Mouse (Mus musculus) intestine, embryonic 15.5 days (tissue): Measurements from ENCODE around the gene 1700020L24Rik. TPM values are rescaled to one million over a fixed set of nuclear protein-coding genes. Genes with fewer than 3 reads are reported as not detected.

Experiments
- ATAC-seq: fragments of 200-750 bp; cut with Nextera tagmentation; 2 replicates; pipeline ENCODE4 v1.8.0; 2017; ENCODE audit warnings: moderate TSS enrichment, moderate library complexity
- H3K27ac ChIP-seq: fragments of 300-500 bp; sonication (generic); 2 replicates; pipeline ENCODE4 v1.5.1; 2015; ENCODE audit warnings: mild to moderate bottlenecking, inconsistent platforms
- H3K27me3 ChIP-seq: fragments of 300-500 bp; sonication (generic); replicated peaks from 2 replicates; pipeline ENCODE4 v1.6.1; 2015; ENCODE audit warnings: inconsistent platforms
- H3K36me3 ChIP-seq: fragments of 300-500 bp; sonication (generic); 2 replicates; pipeline ENCODE4 v1.6.1; 2015; ENCODE audit warnings: inconsistent platforms
- H3K4me1 ChIP-seq: fragments of 300-500 bp; sonication (generic); replicated peaks from 2 replicates; pipeline ENCODE4 v1.6.1; 2015; ENCODE audit warnings: inconsistent platforms
- H3K4me2 ChIP-seq: fragments of 300-500 bp; sonication (generic); replicated peaks from 2 replicates; pipeline ENCODE4 v1.6.1; 2015; ENCODE audit warnings: mild to moderate bottlenecking, inconsistent platforms
- H3K4me3 ChIP-seq: fragments of 300-500 bp; sonication (generic); replicated peaks from 2 replicates; pipeline ENCODE4 v1.5.1; 2015; ENCODE audit warnings: inconsistent platforms
- H3K9ac ChIP-seq: fragments of 300-500 bp; sonication (generic); 2 replicates; pipeline ENCODE4 v1.6.1; 2015; ENCODE audit warnings: inconsistent platforms
- H3K9me3 ChIP-seq: fragments of 300-500 bp; sonication (generic); 2 replicates; pipeline ENCODE4 v1.6.1; 2016; ENCODE audit warnings: inconsistent platforms
- WGBS: fragments of 180-500 bp; shearing (Covaris S2); methylation state at CpG from one replicate; pipeline ENCODE4 v1.1.7; 2015; 5-methylcytosine and 5-hydroxymethylcytosine counted together
- polyA plus RNA-seq: library from polyadenylated mRNA; unstranded; fragments of >200 nt; fragmentation: Nextera tagmentation; extraction: Ambion mirVana; gene quantifications from 2 replicates; pipeline ENCODE4 v1.2.1, GENCODE M21; 2015

The 1700020L24Rik gene
- polyA plus RNA-seq, 1 experiment from 2014 or later: 0.87 TPM

DNA sequence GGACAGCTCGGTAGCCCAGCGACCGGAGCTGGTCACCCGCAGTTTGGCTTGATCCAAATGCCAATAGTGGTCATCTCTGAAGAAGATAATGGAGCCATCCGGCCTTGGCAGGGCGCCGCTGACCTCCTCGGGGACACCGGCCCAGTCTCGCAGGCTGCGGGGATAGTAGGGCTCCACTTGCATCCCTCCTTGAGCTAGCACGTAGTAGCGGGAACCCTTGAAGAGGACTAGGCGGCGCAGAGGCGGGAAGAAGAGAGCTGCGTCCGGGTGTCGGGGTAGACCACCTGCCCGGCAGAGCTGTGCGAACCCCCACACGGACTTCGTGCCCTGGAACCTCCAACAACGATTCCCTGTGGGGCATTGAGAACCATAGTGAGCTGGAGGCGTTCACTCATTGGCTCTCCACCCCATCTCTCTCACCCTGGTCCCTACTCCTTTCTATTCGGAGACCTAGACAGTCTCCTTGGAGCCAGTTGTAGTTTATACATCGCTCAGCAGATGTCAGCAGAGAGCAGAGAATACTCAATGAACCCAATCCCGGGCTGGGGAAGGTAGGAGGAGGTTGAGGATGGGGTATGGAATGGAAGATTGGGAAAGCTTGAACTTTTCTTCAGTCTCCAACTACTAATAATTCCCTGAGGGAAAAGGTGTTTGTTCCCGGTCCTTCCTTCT lies 5.3 kb downstream of the 1700020L24Rik start:
- no peak; the same call in 1 of the 2 replicates for ATAC-seq
- H3K27ac ChIP-seq: no peak overlapping the region
- H3K4me3 ChIP-seq: 0 out of 2 replicates have a peak overlapping the region, but pooled peaks have one; percentile 20
- peaks cover 30% of the 10 kb centered on the region for H3K4me1 ChIP-seq
- 14% methylated on average over 29 of the region's 29 CpGs for WGBS
- H3K9me3 ChIP-seq: no peaks in the 10 kb centered on the region
- no peaks in the 10 kb centered on the region for H3K36me3 ChIP-seq
- peaks cover 36% of the 10 kb centered on the region for H3K27me3 ChIP-seq
- peak overlapping the region; percentile 49 for H3K4me2 ChIP-seq
- H3K9ac ChIP-seq: no peak overlapping the region

DNA sequence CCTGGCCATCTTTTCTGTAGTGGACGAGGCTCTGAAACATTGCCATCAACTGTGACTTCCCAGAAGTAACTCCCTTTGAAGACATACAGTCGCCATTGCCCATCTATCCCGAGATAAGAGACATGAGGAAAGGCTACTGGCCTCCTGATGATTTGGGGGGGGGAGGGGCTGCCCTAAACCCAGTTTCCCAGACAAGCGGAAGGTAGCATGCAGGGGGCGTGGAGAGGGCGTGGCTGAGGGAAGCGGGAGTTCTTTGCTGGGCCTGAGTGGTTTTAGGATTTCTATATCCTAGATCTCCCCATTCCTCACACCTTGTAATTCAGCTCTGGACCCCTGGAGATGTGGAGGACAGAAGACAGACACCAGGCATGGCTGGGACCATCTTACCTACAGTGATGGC lies 6.3 kb downstream of the 1700020L24Rik start:
- Histone ChIP-seq H3K4me2 (peak overlapping the region; percentile 4; the same call in 1 of the 2 replicates), H3K27ac (no peak overlapping the region), H3K9me3 (no peaks in the 10 kb centered on the region), H3K4me3 (no peak overlapping the region), H3K4me1 (peaks cover 38% of the 10 kb centered on the region), H3K27me3 (peaks cover 36% of the 10 kb centered on the region), H3K36me3 (no peaks in the 10 kb centered on the region), H3K9ac (no peak overlapping the region)
- ATAC-seq: no peak
- 11% methylated on average over 7 of the region's 7 CpGs for WGBS

DNA sequence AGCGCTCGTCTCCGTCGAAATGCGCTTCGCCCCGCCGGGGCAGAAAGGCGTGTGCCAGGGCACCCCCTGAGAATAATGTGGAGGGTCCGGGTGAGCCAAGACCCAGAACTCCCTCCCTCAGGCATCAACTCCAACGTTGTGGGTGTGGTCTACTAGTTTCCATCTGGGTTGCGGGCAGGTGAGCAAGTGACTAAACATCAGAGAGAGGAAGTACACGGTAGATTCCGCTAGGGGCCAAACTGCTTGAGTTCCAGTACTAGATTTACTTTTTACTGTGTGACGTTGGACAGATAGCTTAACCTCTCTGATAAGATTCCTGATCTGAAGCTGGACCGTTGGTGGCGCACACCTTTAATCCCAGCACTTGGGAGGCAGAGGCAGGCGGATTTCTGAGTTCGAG lies 7.5 kb downstream of the 1700020L24Rik start:
- Histone ChIP-seq H3K9ac (peak overlapping the region; percentile 20; the same call in 1 of the 2 replicates), H3K4me3 (peak overlapping the region; percentile 27), H3K4me2 (peak overlapping the region; percentile 58), H3K4me1 (peaks cover 39% of the 10 kb centered on the region), H3K27me3 (peaks cover 36% of the 10 kb centered on the region), H3K9me3 (no peaks in the 10 kb centered on the region), H3K36me3 (no peaks in the 10 kb centered on the region), H3K27ac (no peak overlapping the region)
- 28% methylated on average over 19 of the region's 19 CpGs for WGBS
- no peak for ATAC-seq

DNA sequence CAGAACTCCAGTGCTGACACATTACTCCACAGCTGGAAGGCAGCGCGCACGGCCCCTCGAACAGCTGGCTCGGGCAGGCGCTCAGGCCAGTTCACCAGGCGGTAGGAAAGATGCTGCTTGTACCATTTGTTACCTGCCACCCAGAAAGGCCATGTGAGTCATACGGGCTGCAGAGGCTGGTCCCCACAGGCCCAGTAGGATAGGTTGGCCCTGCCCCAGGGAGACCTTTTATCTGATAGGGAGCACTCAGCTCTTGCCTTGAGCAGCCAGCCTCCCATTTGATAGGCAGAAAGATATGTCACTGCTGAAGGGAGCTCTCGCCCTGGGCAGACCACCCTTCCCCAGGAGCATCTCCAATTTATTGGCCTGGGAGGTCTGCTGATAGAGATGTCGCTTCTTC lies 10.1 kb downstream of the 1700020L24Rik start:
- no peaks in the 10 kb centered on the region for H3K36me3 ChIP-seq
- H3K9ac ChIP-seq: no peak overlapping the region
- H3K4me2 ChIP-seq: no peak overlapping the region
- no peak overlapping the region for H3K27ac ChIP-seq
- H3K27me3 ChIP-seq: peaks cover 20% of the 10 kb centered on the region
- H3K4me1 ChIP-seq: peaks cover 31% of the 10 kb centered on the region
- no peak overlapping the region for H3K4me3 ChIP-seq
- 74% methylated on average over 10 of the region's 10 CpGs for WGBS
- no peak for ATAC-seq
- H3K9me3 ChIP-seq: no peaks in the 10 kb centered on the region

DNA sequence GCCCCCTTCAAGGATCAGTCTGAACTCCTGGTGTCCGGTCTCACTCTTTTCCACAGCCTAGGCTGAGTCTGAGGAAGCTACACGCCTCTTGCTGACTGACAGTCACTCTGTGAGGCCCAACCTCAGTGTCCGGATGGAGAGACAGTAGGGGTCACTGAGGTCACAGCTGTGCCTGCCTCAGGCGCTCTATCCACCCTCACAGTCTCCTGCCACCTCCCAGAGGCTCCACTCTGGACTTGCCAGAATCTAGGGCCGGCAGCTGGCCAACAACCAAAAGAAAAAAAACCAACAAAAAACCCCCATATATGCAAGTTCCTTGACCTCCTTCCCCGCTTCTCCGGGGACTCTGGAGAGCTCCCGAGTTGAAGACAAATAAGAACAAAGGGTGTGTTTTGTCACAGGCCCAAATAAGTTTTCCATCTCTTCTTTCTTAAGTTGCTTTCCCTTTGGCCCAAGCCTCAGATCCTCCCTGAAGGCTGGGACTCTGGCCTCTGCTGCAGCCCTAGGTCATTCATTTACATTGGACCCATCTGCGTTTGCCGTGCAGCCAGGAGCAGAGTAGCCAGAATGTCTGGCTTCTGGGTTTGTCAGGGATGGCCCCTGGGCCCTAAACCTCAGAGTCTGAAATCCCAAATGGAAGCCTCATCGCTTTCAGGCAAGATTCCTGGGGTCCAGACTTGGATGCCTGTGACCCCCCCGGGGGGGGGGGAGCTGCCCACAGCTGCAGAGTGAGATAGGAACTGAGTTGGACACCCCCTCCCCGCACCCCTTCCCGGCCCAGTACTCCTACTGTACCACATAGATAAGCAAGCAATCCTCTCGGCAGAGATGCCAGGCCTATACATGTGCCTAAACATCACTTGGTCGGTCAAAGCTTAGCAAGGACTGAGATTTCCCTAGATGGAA lies 10.8 kb downstream of the 1700020L24Rik start:
- no peaks in the 10 kb centered on the region for H3K9me3 ChIP-seq
- no peaks in the 10 kb centered on the region for H3K36me3 ChIP-seq
- 47% methylated on average over 16 of the region's 16 CpGs for WGBS
- no peak overlapping the region for H3K4me3 ChIP-seq
- peaks cover 15% of the 10 kb centered on the region for H3K27me3 ChIP-seq
- no peak for ATAC-seq
- H3K9ac ChIP-seq: no peak overlapping the region
- H3K4me2 ChIP-seq: no peak overlapping the region
- H3K27ac ChIP-seq: no peak overlapping the region
- peaks cover 29% of the 10 kb centered on the region for H3K4me1 ChIP-seq

DNA sequence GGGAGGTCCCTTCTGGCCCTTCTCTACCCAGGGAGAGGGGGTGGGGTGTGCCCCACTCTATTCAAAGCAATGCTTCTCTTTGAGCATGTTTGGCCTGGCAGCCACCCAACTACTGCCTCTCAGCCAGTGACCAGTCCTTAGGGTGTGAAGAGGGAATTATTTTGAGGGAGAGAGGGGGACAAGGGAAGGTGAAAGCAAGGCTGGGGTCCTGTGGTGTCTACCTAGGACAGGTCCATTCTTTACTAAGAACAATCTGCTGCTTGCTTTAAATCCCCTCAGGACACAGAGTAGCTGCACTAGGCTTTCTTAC lies 11.4 kb downstream of the 1700020L24Rik start:
- Histone ChIP-seq H3K9ac (no peak overlapping the region), H3K4me1 (peaks cover 25% of the 10 kb centered on the region), H3K9me3 (no peaks in the 10 kb centered on the region), H3K27me3 (peaks cover 12% of the 10 kb centered on the region), H3K27ac (no peak overlapping the region), H3K4me2 (no peak overlapping the region), H3K36me3 (no peaks in the 10 kb centered on the region), H3K4me3 (no peak overlapping the region)
- ATAC-seq: no peak

DNA sequence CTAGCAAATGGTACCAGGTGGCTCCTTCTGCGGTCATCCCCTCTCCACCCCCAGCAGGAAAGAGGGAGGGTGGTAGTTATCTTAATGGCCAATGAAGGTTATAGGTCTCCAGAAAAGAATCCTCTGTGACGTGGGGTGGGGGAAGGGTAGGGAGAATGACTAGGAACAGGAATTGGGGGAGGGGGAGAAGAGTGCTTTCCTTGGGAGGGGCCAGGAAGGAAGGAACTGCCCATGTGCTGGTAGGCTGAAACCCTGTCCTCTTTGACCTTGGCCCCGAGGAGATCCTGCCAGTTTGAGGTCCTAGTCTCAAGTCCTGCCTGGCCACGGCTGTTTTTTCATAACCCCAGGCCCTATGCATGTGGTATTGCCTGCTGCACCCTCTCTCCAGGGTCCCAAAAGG lies 11.8 kb downstream of the 1700020L24Rik start:
- no peaks in the 10 kb centered on the region for H3K9me3 ChIP-seq
- H3K4me1 ChIP-seq: peaks cover 23% of the 10 kb centered on the region
- 38% methylated on average over 4 of the region's 4 CpGs for WGBS
- no peak overlapping the region for H3K27ac ChIP-seq
- H3K4me2 ChIP-seq: no peak overlapping the region
- no peak overlapping the region for H3K4me3 ChIP-seq
- ATAC-seq: no peak
- H3K9ac ChIP-seq: no peak overlapping the region
- peaks cover 12% of the 10 kb centered on the region for H3K27me3 ChIP-seq
- no peaks in the 10 kb centered on the region for H3K36me3 ChIP-seq

DNA sequence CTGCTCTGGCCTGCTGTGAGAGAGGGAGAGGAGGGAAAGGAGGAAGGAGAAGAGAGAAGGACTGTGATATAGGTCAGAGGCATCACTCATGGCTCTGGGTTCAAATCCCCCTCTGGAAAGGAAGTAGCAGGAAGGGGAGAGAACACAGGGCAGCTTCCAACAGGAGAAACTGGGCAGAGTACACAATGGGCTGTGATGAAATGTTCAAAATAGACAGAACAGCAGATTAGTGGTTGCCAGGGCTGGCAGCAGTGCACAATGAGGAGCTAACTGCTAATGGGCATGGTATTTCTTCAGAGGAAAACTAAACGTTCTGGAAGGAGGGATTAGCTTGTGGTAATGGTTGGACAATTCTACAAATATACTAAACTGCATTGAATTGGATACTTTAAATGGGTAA lies 13.1 kb downstream of the 1700020L24Rik start:
- Histone ChIP-seq H3K4me3 (no peak overlapping the region), H3K27ac (no peak overlapping the region), H3K4me1 (peaks cover 28% of the 10 kb centered on the region), H3K4me2 (no peak overlapping the region), H3K9ac (no peak overlapping the region), H3K36me3 (no peaks in the 10 kb centered on the region), H3K9me3 (no peaks in the 10 kb centered on the region), H3K27me3 (no peaks in the 10 kb centered on the region; the same call in 1 of the 2 replicates)
- ATAC-seq: no peak
- WGBS: 26% methylated on average over 1 of the region's 1 CpGs

DNA sequence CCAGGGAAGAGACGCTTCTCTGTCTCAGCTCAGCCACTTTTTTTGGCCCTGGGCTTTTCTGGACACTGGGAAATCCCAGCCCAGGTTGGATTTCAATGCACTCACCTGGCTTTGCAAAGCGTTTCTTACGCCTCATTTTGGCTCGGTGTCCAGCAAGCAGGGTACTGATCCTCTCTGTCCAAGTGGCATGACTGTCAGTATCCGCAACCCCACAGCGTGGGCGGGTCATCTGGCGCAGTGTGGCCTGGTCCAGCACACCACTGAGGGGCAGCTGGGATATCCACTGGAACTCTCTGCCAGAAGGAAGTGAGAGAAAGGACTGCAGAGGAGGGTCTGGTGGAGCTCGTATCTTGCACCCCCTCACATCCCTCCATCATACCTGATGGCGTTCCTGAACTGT lies 13.8 kb downstream of the 1700020L24Rik start:
- WGBS: 87% methylated on average over 10 of the region's 10 CpGs
- Histone ChIP-seq H3K27me3 (no peaks in the 10 kb centered on the region), H3K4me1 (peaks cover 29% of the 10 kb centered on the region), H3K4me3 (no peak overlapping the region), H3K9ac (no peak overlapping the region), H3K27ac (no peak overlapping the region), H3K4me2 (no peak overlapping the region), H3K9me3 (no peaks in the 10 kb centered on the region), H3K36me3 (no peaks in the 10 kb centered on the region)
- ATAC-seq: no peak

DNA sequence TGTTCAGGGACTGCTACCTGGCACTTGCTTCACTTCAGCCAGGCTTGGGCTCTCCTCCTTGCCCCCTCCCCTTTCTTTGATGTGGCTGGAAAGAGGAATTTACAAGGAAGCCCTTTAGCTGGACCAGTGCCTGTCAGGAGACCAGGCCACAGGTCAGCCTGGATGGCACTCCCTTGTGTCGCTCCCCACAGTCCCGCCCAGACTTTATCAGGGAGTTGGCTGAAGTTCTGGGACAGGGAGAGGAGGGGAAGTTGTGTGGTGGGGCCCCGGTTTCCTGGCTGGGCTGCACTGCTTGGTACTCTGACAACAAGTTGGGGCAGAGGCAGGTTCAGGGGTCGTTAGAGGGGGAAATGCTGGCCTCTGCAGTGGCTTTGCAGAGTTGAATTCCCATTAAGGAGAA lies 17.1 kb downstream of the 1700020L24Rik start:
- peak overlapping the region; percentile 31; the same call in 1 of the 2 replicates for H3K4me2 ChIP-seq
- no peak overlapping the region for H3K9ac ChIP-seq
- peak; percentile 86 for ATAC-seq
- peaks cover 26% of the 10 kb centered on the region for H3K4me1 ChIP-seq
- WGBS: 7% methylated on average over 4 of the region's 4 CpGs
- H3K9me3 ChIP-seq: no peaks in the 10 kb centered on the region
- no peak overlapping the region for H3K4me3 ChIP-seq
- peak overlapping the region; percentile 58; the same call in 1 of the 2 replicates for H3K27ac ChIP-seq
- H3K27me3 ChIP-seq: no peaks in the 10 kb centered on the region
- H3K36me3 ChIP-seq: no peaks in the 10 kb centered on the region

DNA sequence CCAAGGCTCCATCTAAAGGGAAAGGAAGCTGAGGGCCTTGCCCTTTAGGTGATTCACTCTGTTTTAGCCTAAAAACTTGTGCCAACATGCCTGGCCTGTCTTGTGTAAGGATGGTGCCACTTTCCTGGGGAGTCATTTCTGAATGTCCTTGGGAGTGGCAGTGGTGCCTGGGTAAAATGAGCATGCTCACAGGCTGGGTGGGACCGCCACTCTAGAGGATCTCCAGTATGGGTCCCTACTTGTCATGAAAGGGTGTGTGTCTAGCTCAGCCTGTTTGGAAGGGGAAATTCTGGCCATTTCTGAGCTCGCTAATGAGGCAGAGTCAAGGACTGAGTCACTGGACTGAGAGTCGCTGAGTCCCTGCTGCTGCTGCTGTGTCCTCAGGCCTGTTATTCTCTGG lies 18.1 kb downstream of the 1700020L24Rik start:
- Histone ChIP-seq H3K27ac (0 out of 2 replicates have a peak overlapping the region, but pooled peaks have one; percentile 58), H3K27me3 (no peaks in the 10 kb centered on the region), H3K4me2 (no peak overlapping the region), H3K9ac (no peak overlapping the region), H3K4me3 (no peak overlapping the region), H3K4me1 (peaks cover 26% of the 10 kb centered on the region), H3K9me3 (no peaks in the 10 kb centered on the region), H3K36me3 (no peaks in the 10 kb centered on the region)
- 55% methylated on average over 3 of the region's 3 CpGs for WGBS
- ATAC-seq: no peak

DNA sequence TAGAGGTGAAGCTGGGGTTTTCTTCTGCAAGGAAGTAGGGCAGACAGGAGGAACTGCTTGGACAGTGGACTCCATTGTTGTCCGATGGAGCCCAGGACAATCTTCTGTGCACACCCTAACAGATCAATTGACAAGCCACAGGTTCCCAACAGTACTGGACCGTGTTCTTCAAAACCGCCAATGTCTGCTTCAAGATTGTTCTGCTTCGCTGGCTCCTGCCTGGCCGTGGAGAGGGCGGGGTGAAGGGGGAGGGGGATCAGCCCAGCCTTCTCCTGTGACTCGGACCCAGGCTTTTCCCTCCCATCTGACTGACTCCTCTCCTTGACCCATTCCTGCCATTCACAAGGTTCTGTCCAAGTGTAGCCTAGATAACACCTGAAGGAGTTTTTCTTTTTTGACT lies 19.8 kb downstream of the 1700020L24Rik start:
- no peak overlapping the region for H3K9ac ChIP-seq
- peaks cover 26% of the 10 kb centered on the region for H3K4me1 ChIP-seq
- H3K27ac ChIP-seq: no peak overlapping the region
- H3K4me2 ChIP-seq: no peak overlapping the region
- no peak overlapping the region for H3K4me3 ChIP-seq
- no peaks in the 10 kb centered on the region for H3K36me3 ChIP-seq
- H3K9me3 ChIP-seq: no peaks in the 10 kb centered on the region
- H3K27me3 ChIP-seq: no peaks in the 10 kb centered on the region
- WGBS: 52% methylated on average over 7 of the region's 7 CpGs
- ATAC-seq: no peak
